Mouse (Mus musculus) adrenal gland, postnatal 10 days (tissue): ENCODE data around the gene Zgrf1. TPM values are rescaled to one million over a fixed set of nuclear protein-coding genes. Genes with fewer than 3 reads are reported as not detected.

Experiments used
- DNase-seq: peaks from one replicate; pipeline ENCODE4 v3.0.0; 2021; ENCODE audit warnings: mixed read lengths
- total RNA-seq, 2 experiments: library from RNA; stranded (reverse); gene quantifications; 2 replicates each; pipeline ENCODE4 v1.2.3; 2021

The Zgrf1 gene
- total RNA-seq, 2 experiments from 2014 or later: 2.7 to 4.8 TPM

DNA sequence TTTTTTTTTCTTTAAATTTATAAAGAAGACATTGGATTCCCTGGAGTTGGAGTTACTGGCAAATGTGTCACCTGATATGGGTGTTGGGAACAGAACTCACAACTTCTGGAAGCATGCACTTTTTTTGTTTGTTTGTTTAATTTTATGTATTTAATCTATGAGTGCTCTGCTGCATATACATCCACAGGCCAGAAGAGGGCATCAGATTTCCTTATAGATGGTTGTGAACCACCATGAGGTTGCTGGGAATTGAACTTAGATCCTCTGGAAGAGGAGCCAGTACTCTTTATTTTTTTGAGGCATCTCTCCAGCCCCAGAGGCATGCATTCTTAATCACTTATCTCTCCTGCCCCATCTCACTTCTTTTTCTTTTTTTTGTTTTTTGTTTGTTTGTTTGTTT, 4.9 kb downstream of the Zgrf1 start:
- no peak for DNase-seq

DNA sequence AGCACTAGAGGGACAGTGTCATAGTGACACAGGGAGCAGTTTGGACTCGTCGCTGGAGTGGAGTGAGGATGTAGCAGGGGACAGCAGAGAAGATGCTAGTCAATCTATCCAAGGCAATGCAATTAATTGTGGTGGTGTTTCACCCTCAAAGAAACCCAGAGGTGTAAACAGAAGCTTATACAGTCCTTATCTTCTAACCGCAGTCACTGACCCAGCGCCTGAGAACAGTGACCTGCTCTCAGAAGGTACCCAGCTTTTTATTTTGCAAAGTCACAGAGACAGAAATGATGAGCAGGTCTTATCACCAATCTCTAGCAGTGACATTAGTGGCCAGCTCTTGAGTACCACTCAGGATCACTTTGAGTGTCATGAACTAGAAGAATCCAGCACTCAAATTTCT, 9.7 kb downstream of the Zgrf1 start:
- DNase-seq: no peak

DNA sequence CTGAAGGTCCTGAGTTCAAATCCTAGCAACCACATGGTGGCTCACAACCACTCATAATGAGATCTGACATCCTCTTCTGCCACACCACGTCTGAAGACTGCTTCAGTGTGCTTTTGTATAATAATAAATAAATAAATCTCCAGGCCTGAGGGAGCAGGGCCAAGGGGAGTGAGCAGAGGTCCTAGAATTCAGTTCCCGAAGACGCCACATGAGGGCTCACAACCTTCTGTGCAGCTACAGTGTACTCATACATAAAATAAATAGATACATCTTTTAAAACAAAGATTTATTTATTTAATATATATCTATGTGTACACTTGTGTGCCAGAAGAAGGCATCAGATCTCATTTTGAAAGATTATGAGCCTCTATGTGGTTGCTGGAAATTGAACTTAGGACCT, 11.8 kb downstream of the Zgrf1 start:
- no peak for DNase-seq

DNA sequence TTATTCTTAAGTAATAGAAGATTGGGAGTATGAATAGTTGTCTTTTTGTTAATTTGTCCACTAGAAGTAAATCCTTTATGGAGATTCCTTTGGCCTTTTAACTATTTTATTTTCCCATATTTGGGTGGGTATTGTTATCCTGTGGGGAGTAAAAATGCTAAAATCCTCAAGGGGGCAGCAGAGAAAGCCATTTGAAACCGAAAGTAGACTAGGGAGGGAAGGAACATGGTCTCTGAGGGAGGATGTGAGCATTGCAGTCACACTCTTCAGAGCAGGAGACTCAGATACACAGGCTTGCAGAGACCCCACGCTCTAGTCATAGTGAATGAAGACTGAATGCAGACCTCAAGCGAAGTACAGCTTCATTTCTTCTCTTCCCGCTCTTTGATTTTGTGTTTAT, 19.3 kb downstream of the Zgrf1 start:
- DNase-seq: peak; percentile 60

DNA sequence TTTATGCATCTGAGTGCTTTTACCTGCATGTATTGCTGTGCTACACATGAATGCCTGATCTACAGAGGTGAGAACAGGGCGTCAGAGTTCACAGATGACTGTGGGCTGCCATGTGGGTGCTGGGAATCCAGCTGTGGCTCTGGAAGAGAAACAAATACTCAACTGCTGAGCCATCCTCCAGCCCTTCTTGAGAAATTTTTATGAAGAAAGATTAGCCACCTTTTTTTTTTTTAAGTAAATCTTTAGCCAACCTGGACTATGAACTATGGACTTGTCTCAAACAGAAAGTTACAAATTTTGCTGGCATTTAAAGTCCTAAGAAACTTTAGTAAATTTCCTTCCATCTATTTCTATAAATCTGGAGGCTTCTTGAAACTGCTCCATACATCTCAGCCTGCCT, 43.8 kb downstream of the Zgrf1 start:
- DNase-seq: no peak

DNA sequence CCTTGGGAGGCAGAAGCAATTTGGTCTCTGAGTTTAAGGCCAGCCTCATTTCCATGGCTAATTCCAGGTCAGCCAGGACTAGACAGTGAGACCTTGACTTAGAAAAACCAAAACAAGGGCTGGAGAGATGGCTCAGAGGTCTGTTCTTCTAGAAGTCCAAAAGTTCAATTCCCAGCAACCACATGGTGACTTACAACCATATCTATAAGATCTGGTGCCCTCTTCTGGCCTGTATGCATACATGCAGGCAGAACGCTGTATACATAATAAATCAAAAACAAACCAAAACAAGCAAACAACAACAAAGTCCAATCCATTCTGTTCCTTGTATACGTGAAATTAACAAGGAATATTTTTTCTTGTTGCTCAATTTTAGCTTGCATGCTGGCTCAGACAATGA, 54.8 kb downstream of the Zgrf1 start:
- DNase-seq: no peak

DNA sequence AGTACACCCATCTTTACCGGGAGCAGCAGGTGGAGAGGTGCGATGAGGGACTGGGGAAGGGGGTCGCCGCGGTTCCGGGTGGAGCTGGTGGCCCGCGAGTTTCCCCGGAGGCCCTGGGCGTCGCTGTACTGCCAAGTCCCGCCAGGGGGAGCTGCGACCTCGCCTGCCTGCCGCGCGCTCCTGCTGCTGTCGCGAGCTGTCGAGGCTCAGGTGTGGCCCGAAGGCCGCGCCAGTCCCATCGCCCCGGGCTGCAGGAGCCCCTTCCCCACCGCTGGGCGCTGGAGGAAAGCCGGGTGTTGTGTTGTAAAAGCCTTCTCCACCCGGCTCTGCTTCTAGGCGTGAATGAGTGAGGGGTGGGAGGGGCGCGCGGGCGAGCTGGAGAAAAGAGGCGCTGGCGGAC, 72.0 kb downstream of the Zgrf1 start:
- DNase-seq: peak; percentile 84

DNA sequence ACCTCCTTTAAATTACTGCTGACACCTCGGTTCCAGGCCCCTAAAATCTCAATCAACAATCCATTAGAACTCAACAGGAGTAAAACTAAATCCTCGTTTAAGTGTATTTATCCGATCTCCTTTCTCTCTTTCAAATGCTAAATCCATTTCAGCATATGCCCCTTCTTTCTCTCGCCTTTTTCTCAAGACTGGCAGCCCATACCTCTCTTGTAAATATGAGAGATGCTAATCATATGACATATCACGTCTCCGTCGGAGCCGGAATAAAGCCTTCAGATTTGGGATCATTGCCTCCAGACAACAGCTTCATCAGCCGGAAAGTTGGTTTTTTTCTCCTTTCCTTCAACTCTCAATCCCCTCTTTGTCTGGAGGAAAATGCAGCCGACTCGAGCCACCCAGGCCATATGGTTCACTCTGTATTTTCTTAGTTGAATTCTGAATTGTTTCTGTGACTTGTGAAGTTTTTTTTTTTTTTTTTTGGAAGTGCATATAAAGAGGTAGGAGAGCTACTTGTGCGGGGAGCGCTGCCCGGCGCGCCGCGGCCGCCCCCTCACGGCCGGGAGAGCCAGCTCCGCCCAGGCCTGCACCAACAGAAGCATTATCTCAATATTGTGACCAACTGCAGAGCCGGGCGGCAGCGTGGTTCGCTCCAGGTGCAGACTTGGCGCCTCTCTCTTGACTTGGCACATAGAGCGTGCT, 72.6 kb downstream of the Zgrf1 start:
- peak; percentile 27 for DNase-seq

DNA sequence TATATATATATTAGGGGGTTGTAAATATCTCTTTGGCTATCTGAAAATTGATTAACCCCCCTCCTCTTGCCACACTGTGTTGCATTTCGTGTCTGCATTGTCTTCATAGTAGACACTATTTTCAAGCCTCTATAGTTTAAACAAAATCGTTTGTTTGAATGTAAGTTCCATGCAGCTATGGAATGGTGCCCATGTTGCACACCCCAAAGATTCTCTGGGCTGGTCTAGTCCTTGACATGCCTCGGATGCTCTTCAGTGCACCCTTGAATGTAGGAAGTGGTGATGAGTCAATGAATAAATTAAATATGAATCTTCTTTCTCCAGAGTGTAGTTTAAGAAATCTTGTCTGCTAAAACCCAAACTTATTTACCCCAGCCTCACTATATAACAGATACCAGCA, 73.2 kb downstream of the Zgrf1 start:
- no peak for DNase-seq

DNA sequence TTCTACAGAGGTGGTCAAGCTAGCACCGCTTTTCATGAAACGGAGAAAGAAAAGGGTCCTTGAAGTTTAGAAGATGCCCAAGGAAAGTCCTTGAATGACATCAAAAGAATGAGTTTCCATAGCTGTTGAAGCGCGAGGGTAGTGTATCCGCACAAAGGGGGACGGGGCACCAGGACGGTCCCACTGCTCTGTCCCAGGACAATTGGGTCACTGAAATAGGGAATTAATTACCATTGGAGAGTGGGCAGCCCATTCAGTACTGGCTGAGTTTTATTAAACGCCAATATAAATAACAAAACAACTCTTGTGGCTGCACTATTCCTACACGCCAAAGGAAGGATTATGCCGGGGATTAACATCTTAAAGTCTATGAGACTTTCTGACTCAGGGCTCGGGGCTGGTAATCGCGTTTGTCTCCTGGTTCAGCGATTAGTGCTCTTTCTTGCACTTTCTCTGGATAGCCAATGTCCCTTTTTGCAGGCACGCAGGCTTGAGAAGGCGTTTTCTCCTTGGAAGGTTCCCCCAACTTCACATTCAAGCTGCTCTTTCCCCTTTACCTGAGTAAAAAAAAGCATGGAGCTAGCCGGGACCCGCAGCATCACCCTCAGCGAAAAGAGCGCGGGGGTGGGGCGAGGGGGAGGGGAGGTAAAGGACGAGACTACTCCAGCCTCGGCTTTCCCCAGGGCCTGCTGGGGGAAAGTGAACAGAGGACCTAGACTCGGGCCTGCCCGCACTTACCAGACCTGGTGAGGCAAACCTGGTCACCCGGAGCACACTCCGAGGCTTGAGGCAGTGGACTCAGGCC, 74.1 kb downstream of the Zgrf1 start:
- DNase-seq: no peak

DNA sequence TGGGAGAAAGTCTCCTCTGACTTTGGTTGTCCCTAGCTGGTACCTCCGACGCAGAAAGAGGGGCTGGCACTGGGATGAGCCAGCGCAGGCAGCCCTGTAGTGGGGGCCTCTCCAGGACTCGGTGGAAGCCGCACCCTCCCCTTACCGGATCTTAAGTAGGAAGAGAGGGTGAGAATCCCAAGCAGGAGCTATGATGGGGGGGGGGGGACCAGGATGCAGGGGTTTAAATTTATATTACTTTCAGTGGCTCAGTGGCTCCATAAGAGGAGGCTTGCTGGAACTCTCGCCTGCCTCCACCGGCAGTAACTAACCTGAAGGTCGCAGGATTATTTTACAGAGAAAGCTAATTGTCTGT, 74.6 kb downstream of the Zgrf1 start:
- DNase-seq: no peak

DNA sequence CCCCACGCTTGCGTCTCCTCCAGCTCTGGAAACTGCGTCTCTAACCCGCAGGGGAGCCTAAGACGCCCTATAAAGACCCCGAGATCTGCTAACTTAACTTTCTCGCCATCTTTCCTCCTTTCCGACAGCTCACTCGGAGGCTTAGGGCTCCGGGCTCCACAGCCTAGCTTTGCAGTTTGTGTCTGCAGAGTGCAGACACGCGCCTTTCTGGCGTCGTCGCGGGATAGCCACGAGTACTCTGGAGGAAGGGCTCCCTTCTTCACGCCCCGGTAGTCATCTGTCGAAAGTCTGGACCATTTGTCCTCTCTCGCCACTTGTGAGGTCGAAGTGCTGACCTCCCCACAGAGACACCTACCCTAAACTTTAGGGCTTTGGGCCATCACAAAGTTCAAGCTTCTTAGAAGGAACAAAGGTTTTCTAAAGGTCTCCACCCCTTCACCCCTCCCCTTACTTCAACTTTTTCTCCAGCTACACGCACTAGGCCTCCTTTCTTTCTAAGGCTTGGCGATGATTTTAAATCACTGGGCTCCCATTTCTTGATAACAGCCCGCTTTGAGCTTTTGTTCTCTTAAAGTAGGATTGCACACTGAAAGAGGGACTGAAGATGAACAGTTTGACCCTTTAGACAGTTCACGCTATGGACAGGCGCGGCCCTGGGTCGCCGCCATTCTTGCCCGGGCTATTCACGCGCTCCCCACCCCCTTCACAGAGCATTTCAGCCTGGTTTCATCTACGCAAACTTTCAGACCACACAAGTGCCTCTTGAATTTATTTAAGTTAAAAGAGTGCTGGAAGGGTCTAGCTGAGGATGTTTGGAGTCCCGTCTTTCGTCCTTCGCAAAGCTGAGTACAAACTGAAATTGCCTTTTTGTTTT, 75.3 kb downstream of the Zgrf1 start:
- no peak for DNase-seq

DNA sequence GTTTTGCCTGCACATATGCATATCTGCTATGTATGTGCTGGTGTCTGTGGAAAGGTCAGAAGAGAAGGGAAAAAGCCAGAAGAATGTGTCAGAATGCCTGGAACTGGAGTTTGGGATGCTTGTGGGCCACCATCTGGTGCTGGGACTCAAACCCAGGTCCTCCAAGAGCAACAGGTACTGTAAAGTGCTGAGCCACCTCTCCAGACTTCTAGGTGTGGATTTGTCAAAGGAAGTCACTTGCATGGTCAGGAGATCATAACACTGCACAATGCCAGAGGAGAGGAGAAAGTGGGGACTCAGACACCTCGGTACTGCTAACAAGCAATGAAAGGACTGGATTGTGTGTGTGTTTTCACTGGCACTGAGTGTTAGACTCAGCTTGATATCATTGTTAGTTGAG, 76.9 kb downstream of the Zgrf1 start:
- DNase-seq: no peak

DNA sequence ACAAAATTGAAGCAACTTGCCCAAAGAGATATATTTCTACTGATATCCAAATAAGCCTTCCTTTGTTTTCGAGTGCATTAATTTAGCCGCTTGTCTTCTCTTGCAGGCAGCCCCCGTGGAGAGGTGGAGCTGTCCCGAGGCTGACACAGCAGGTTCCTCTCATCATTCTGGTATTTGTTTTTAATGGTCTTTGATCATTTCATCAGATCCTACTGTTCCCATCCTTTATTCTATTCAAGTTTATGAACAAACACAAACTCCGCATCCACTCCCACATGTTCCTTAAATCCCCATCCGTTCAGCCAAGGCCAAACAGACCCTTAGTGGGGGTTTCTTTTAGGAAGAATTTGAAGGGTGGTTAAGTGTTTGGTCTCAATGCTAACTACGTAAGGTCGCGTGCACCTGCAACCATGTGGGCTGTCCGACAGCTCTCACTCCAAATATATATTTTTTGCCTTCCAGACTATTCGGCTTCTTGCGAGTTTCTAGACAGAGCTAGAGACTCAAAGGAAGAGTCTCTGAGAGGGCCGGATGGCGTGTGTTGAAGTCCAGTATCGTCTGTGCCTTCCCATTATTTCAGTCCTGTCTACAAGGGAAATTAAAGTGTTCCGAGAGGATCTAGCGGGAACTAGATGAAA, 77.6 kb downstream of the Zgrf1 start:
- no peak for DNase-seq

DNA sequence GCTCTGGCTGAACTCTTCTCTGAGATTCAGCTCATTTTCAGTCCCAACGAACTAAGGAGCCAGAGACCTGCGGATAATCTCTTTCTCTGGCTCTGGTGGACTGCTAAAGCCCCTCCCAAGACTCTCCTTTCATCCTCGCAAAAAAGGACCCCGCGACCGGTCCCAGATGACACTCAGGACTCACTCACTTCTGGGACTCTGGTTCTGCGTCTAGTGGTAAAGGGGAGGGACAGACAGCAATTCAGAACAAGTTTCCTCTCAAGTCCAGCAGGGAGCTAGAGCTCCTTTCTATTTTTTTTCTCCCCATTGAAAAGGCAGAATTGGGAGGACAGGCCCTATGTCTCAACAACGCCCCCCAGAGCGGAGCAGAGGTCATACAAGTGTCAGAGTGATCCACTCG, 78.3 kb downstream of the Zgrf1 start:
- no peak for DNase-seq

DNA sequence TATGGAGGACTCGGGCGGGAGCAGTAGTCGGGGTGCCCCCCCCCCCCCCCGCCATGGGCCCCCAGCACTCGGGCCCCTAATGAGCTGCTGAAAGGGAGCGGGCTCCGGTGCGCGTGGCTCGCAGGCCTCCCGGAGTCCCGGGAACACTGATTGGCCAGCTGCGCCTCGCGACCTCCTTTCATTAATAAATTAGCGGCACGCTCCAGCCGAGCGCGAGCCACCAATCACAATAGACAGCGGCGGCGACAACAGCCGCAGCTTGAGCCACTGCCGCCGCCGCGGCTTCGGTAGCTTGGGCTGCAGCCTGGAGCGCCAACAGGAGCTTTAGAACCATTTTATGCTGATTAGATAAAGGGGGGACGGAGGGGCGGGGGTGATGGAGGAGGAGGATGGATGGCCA, 79.2 kb downstream of the Zgrf1 start:
- DNase-seq: peak; percentile 33

DNA sequence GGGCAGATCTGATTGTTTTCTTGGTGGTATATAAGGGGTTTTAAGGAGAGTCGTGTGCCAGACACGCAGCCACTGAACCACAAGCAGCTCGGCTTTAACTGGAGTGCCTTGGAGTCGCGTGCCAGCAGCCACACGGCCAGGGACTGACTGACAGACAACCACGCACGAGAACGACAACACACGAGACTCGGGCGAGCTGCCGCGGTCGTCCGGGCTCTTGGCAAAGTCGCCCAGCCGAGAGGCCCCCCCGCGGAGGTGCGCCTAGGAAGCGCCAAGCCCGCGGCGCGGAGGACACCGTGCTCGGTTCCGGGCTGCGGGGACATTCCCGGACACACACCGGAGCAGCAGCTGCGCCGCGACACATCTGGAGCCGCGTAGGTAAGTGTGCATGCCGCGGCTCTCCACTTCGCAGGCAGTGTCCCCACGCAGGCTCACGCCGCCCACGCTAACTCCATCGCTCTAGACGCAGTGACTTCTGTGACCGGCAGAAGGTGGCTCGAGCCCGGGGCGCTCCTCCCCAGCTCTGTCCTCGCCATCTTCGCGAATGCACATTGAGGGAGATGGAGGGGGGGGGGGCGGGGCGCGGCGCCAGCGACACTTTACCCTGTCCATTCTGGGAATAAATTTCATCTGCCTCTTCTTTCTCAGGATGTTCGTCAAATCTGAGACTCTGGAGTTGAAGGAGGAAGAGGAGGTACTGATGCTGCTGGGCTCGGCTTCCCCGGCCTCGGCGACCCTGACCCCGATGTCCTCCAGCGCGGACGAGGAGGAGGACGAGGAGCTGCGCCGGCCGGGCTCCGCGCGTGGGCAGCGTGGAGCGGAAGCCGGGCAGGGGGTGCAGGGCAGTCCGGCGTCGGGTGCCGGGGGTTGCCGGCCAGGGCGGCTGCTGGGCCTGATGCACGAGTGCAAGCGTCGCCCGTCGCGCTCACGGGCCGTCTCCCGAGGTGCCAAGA, 80.1 kb downstream of the Zgrf1 start, which contains the start of gene Neurog2:
TSS of gene Neurog2 (plus strand) at position 56 of the 953 bp plus-strand sequence.
- peak; percentile 23 for DNase-seq

DNA sequence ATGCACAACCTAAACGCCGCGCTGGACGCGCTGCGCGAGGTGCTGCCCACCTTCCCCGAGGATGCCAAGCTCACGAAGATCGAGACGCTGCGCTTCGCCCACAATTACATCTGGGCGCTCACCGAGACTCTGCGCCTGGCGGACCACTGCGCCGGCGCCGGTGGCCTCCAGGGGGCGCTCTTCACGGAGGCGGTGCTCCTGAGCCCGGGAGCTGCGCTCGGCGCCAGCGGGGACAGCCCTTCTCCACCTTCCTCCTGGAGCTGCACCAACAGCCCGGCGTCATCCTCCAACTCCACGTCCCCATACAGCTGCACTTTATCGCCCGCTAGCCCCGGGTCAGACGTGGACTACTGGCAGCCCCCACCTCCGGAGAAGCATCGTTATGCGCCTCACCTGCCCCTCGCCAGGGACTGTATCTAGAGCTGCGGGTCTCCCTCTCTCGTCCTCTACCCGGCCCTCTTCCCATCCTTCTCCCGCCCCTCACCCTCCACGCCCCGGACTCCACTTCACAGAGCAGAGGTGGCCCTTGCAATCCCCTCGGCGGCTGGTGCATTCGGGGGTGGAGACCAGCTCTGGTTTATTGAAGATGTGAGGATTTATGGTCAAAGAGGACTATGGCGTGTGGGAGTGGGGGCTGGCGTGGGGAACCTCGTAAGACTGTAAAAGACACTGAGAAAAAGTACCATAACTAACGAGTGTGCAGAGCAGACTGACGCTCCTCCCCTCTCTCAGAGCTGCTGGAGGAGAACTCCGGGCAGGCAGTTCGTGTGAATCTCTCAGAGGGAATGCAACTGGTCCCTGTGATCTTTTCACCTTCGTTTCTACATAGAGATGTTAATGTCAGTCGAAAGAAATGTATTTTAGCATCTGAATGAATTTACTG, 81.1 kb downstream of the Zgrf1 start:
- DNase-seq: peak; percentile 88

DNA sequence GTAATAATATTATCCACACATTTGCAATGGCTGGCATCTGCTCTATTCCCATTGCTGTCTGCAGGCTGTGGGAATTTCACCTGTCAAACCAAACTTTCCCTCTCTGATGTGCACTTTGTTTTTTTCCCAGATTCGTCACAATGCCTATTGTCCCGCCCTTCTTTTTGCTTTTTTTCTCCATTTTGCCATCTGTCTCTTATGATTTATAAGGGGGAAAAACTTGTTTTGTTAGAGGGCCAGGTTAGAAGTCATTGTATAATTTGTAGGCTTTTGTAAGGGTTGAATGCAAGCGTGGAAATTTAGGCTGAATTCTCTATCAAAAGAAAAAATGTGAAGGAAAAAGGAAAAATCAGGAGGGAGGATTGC, 81.7 kb downstream of the Zgrf1 start:
- no peak for DNase-seq
